Mouse (Mus musculus): ENCODE measurements around the gene Rpl32. TPM values are rescaled to one million over a fixed set of nuclear protein-coding genes. Genes with fewer than 3 reads are reported as not detected.
"Not testable (repeated sequence)": the region's sequence is repeated elsewhere in the genome, so short reads cannot be mapped to it uniquely, and the experiment has no call there.

The Rpl32 gene
- polyA plus RNA-seq, 1 experiment from 2014 or later = 2,129 TPM

- Histone ChIP-seq H3K4me2 (ENCODE audit: low read depth, severe bottlenecking) (no peak overlapping the region; the same call in 1 of the 2 replicates), H3K4me3 (ENCODE audit: low read depth, low read length) (no peak overlapping the region), H3K9me3 (ENCODE audit: control insufficient read depth, low read length) (no peaks in the 10 kb centered on the region), H3K4me1 (ENCODE audit: control insufficient read depth, insufficient read depth, low read length) (no peaks in the 10 kb centered on the region), H3K36me3 (ENCODE audit: control insufficient read depth, insufficient read depth, low read length) (no peaks in the 10 kb centered on the region), H3K27ac (replicated peaks; ENCODE audit: low read depth, low read length) (no peak overlapping the region), H3K27me3 (ENCODE audit: control insufficient read depth, insufficient read depth, low read length) (no peaks in the 10 kb centered on the region), H3K9ac (ENCODE audit: low read length) (no peak overlapping the region)
- 82% methylated on average over 6 of the region's 6 CpGs for WGBS
- DNase-seq (ENCODE audit: low spot score) (no peak), ATAC-seq (ENCODE audit: insufficient number of reproducible peaks, low FRiP score, low TSS enrichment, low read depth) (no peak)
Observed at GRCm38 (mm10) chr6:115830779-115831601, 22.4 kb upstream of the Rpl32 start.

- WGBS = 7% methylated on average over 5 of the region's 11 CpGs
- H3K36me3 ChIP-seq (ENCODE audit: control insufficient read depth, insufficient read depth, low read length); H3K4me3 ChIP-seq (ENCODE audit: low read depth, low read length); H3K4me1 ChIP-seq (ENCODE audit: control insufficient read depth, insufficient read depth, low read length); H3K9me3 ChIP-seq (ENCODE audit: control insufficient read depth, low read length); H3K4me2 ChIP-seq (ENCODE audit: low read depth, severe bottlenecking); H3K27me3 ChIP-seq (ENCODE audit: control insufficient read depth, insufficient read depth, low read length): not testable (repeated sequence)
- DNase-seq (ENCODE audit: low spot score) (peak; percentile 89), ATAC-seq (ENCODE audit: insufficient number of reproducible peaks, low FRiP score, low TSS enrichment, low read depth) (peak; percentile 95)
- Histone ChIP-seq H3K27ac (replicated peaks; ENCODE audit: low read depth, low read length) (peak overlapping the region; percentile 47; the same call in 1 of the 2 replicates), H3K9ac (ENCODE audit: low read length) (peak overlapping the region; percentile 7; the same call in 1 of the 2 replicates)
Observed at GRCm38 (mm10) chr6:115823850-115824464, 15.4 kb upstream of the Rpl32 start.

- 87% methylated on average over 8 of the region's 8 CpGs for WGBS
- no peaks in the 10 kb centered on the region for H3K27me3 ChIP-seq (ENCODE audit: control insufficient read depth, insufficient read depth, low read length)
- 0 out of 2 replicates have a peak, but pooled peaks cover 4% of the 10 kb centered on the region for H3K4me1 ChIP-seq (ENCODE audit: control insufficient read depth, insufficient read depth, low read length)
- no peak overlapping the region for H3K4me2 ChIP-seq (ENCODE audit: low read depth, severe bottlenecking)
- DNase-seq (ENCODE audit: low spot score) (no peak), ATAC-seq (ENCODE audit: insufficient number of reproducible peaks, low FRiP score, low TSS enrichment, low read depth) (no peak)
- no peaks in the 10 kb centered on the region for H3K36me3 ChIP-seq (ENCODE audit: control insufficient read depth, insufficient read depth, low read length)
- no peaks in the 10 kb centered on the region for H3K9me3 ChIP-seq (ENCODE audit: control insufficient read depth, low read length)
- H3K9ac ChIP-seq (ENCODE audit: low read length) = no peak overlapping the region
- no peak overlapping the region for H3K27ac ChIP-seq (replicated peaks; ENCODE audit: low read depth, low read length)
- H3K4me3 ChIP-seq (ENCODE audit: low read depth, low read length) = no peak overlapping the region
Observed at GRCm38 (mm10) chr6:115821216-115821993, 12.9 kb upstream of the Rpl32 start.

DNA sequence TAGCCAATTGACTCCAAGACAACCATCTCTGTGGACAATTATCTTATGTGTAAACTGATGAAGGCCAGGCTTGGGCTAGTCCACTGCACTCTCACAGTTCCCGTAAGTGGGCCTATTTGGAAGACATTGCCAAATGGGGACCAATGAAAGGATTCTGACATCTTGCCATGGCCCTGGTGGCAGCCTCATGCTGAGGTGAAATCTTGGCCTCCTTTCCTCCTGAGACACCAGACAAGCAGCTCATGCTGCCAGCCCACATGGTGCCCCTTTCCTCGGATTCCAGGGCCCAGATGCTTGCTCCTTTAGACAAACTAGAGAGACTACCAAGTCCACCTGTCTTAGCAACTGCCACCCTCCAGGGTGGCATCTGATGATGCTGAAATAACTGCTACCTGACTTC lies 9.6 kb upstream of the Rpl32 start:
- Histone ChIP-seq H3K36me3 (ENCODE audit: control insufficient read depth, insufficient read depth, low read length) (no peaks in the 10 kb centered on the region), H3K9ac (ENCODE audit: low read length) (no peak overlapping the region), H3K27me3 (ENCODE audit: control insufficient read depth, insufficient read depth, low read length) (no peaks in the 10 kb centered on the region), H3K4me3 (ENCODE audit: low read depth, low read length) (no peak overlapping the region), H3K27ac (replicated peaks; ENCODE audit: low read depth, low read length) (no peak overlapping the region), H3K4me1 (ENCODE audit: control insufficient read depth, insufficient read depth, low read length) (no peaks in the 10 kb centered on the region), H3K4me2 (ENCODE audit: low read depth, severe bottlenecking) (no peak overlapping the region), H3K9me3 (ENCODE audit: control insufficient read depth, low read length) (no peaks in the 10 kb centered on the region)
- ATAC-seq (ENCODE audit: insufficient number of reproducible peaks, low FRiP score, low TSS enrichment, low read depth) (no peak), DNase-seq (ENCODE audit: low spot score) (no peak)
- WGBS = 76% methylated on average over 2 of the region's 2 CpGs

DNA sequence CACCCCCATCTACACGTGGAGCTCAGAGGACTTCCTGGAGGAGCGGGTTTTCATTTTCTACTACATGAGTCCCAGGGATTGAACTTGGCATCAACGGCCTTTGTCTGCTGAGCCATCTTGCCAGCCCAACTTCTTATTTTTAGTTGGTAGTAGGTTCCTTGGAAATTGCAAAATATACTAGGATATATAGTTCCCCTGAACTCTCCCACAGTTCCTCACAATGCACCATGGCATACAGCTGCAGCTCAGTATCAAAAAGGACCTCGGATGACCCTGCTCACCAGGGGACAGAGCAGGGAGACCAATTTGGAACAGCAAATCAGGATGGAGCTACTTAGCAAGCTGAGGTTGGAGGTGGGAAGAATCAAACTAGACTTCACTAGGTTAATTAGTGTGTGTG lies 6.5 kb upstream of the Rpl32 start:
- Histone ChIP-seq H3K9ac (ENCODE audit: low read length) (no peak overlapping the region), H3K4me2 (ENCODE audit: low read depth, severe bottlenecking) (no peak overlapping the region), H3K27ac (replicated peaks; ENCODE audit: low read depth, low read length) (no peak overlapping the region), H3K4me3 (ENCODE audit: low read depth, low read length) (no peak overlapping the region), H3K36me3 (ENCODE audit: control insufficient read depth, insufficient read depth, low read length) (no peaks in the 10 kb centered on the region), H3K4me1 (ENCODE audit: control insufficient read depth, insufficient read depth, low read length) (no peaks in the 10 kb centered on the region), H3K9me3 (ENCODE audit: control insufficient read depth, low read length) (no peaks in the 10 kb centered on the region), H3K27me3 (ENCODE audit: control insufficient read depth, insufficient read depth, low read length) (no peaks in the 10 kb centered on the region)
- 80% methylated on average over 4 of the region's 4 CpGs for WGBS
- ATAC-seq (ENCODE audit: insufficient number of reproducible peaks, low FRiP score, low TSS enrichment, low read depth) = no peak
- no peak for DNase-seq (ENCODE audit: low spot score)

- Histone ChIP-seq H3K27ac (replicated peaks; ENCODE audit: low read depth, low read length) (no peak overlapping the region), H3K36me3 (ENCODE audit: control insufficient read depth, insufficient read depth, low read length) (no peaks in the 10 kb centered on the region), H3K9me3 (ENCODE audit: control insufficient read depth, low read length) (no peaks in the 10 kb centered on the region), H3K9ac (ENCODE audit: low read length) (no peak overlapping the region), H3K4me2 (ENCODE audit: low read depth, severe bottlenecking) (no peak overlapping the region), H3K4me1 (ENCODE audit: control insufficient read depth, insufficient read depth, low read length) (no peaks in the 10 kb centered on the region), H3K4me3 (ENCODE audit: low read depth, low read length) (no peak overlapping the region), H3K27me3 (ENCODE audit: control insufficient read depth, insufficient read depth, low read length) (no peaks in the 10 kb centered on the region)
- WGBS = 44% methylated on average over 4 of the region's 4 CpGs
- DNase-seq (ENCODE audit: low spot score) = peak; percentile 64
- no peak for ATAC-seq (ENCODE audit: insufficient number of reproducible peaks, low FRiP score, low TSS enrichment, low read depth)
Observed at GRCm38 (mm10) chr6:115814104-115814503, 5.6 kb upstream of the Rpl32 start.

- H3K27ac ChIP-seq (replicated peaks; ENCODE audit: low read depth, low read length) = no peak overlapping the region
- H3K36me3 ChIP-seq (ENCODE audit: control insufficient read depth, insufficient read depth, low read length) = peaks cover 7% of the 10 kb centered on the region; the same call in 1 of the 2 replicates
- H3K4me2 ChIP-seq (ENCODE audit: low read depth, severe bottlenecking) = no peak overlapping the region
- WGBS = 74% methylated on average over 8 of the region's 8 CpGs
- no peak overlapping the region for H3K4me3 ChIP-seq (ENCODE audit: low read depth, low read length)
- no peaks in the 10 kb centered on the region for H3K9me3 ChIP-seq (ENCODE audit: control insufficient read depth, low read length)
- H3K4me1 ChIP-seq (ENCODE audit: control insufficient read depth, insufficient read depth, low read length) = peaks cover 2% of the 10 kb centered on the region
- H3K9ac ChIP-seq (ENCODE audit: low read length) = no peak overlapping the region
- no peak for ATAC-seq (ENCODE audit: insufficient number of reproducible peaks, low FRiP score, low TSS enrichment, low read depth)
- no peaks in the 10 kb centered on the region for H3K27me3 ChIP-seq (ENCODE audit: control insufficient read depth, insufficient read depth, low read length)
- DNase-seq (ENCODE audit: low spot score) = no peak
Observed at GRCm38 (mm10) chr6:115811606-115812005, 3.1 kb upstream of the Rpl32 start.

- WGBS = under 1% methylated on average over 22 of the region's 22 CpGs
- peaks cover 21% of the 10 kb centered on the region; the same call in 1 of the 2 replicates for H3K36me3 ChIP-seq (ENCODE audit: control insufficient read depth, insufficient read depth, low read length)
- DNase-seq (ENCODE audit: low spot score) (no peak), ATAC-seq (ENCODE audit: insufficient number of reproducible peaks, low FRiP score, low TSS enrichment, low read depth) (no peak)
- peak overlapping the region; percentile 97 for H3K9ac ChIP-seq (ENCODE audit: low read length)
- H3K4me2 ChIP-seq (ENCODE audit: low read depth, severe bottlenecking) = peak overlapping the region; percentile 61
- no peaks in the 10 kb centered on the region for H3K9me3 ChIP-seq (ENCODE audit: control insufficient read depth, low read length)
- peaks cover 5% of the 10 kb centered on the region for H3K4me1 ChIP-seq (ENCODE audit: control insufficient read depth, insufficient read depth, low read length)
- H3K27me3 ChIP-seq (ENCODE audit: control insufficient read depth, insufficient read depth, low read length) = no peaks in the 10 kb centered on the region
- H3K27ac ChIP-seq (replicated peaks; ENCODE audit: low read depth, low read length) = peak overlapping the region; percentile 93
- peak overlapping the region; percentile 79 for H3K4me3 ChIP-seq (ENCODE audit: low read depth, low read length)
Observed at GRCm38 (mm10) chr6:115808196-115808487, 405 bp downstream of the Rpl32 start.
